Mouse (Mus musculus): ENCODE measurements around the gene Med13l.

DNA sequence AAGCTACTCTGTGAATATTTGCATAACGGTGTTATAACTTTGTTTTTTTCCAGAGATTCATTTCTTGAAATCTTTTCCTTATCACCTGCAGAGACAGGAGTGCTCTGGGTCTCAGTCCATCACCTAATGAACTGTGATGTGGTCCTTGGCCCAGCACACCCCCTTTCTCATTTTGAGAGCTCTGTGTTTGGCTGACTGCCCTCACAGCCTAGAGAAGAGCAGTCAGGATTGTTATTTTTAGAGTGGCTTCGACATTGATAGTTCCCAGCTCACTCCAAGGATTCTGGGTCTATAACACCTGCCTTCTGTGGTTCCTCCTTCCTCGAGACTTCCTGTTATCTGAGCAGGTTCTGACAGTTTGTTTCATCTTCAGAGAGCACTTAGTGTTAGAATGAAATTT lies 113.8 kb downstream of the Med13l start:
- TF ChIP-seq CTCF (conservative IDR thresholded peaks at IDR 0.05; ENCODE audit: insufficient read depth, insufficient read length, low read depth, low read length) = no peak
- no peak for TF ChIP-seq POLR2A (IDR thresholded peaks at IDR 0.05; ENCODE audit: low read depth, low read length)
